Mouse (Mus musculus): Measurements from ENCODE around the gene Tet2.

- TF ChIP-seq POLR2A (IDR thresholded peaks at IDR 0.05; ENCODE audit: insufficient read depth, low read depth, low read length) (no peak), CTCF (IDR thresholded peaks at IDR 0.05; ENCODE audit: insufficient read depth, low read depth, low read length) (no peak)
Measured at GRCm38 (mm10) chr3:133510368-133510767, 34.6 kb downstream of the Tet2 start.
